Mouse (Mus musculus) c-Kit-positive CD71-positive TER-119-negative erythroid progenitor cells, embryonic 14.5 days (primary cell): Measurements from ENCODE around the gene Pde6b.
A peak's percentile ranks its signal among the peaks of the same experiment; 100 is the strongest.

Source experiments
- DNase-seq: peaks from one replicate; pipeline ENCODE4 v3.0.0-alpha.2; 2013; ENCODE audit warnings: low read depth

Gene Pde6b

GRCm38 (mm10) chr5:108389744-108390143, 1.6 kb downstream of the Pde6b start:
- DNase-seq = no peak

GRCm38 (mm10) chr5:108403453-108403852, 15.3 kb downstream of the Pde6b start:
- no peak for DNase-seq

GRCm38 (mm10) chr5:108405460-108405859, 17.3 kb downstream of the Pde6b start:
- no peak for DNase-seq

GRCm38 (mm10) chr5:108406977-108407376, 18.8 kb downstream of the Pde6b start:
- no peak for DNase-seq

- no peak for DNase-seq
Observed at GRCm38 (mm10) chr5:108414711-108415110, 26.5 kb downstream of the Pde6b start.

- DNase-seq = no peak
Observed at GRCm38 (mm10) chr5:108422741-108423140, 34.5 kb downstream of the Pde6b start.

GRCm38 (mm10) chr5:108423427-108423826, 35.2 kb downstream of the Pde6b start:
- DNase-seq = peak; percentile 45

- peak; percentile 65 for DNase-seq
Observed at GRCm38 (mm10) chr5:108427186-108427585, 39.0 kb downstream of the Pde6b start.

- DNase-seq = no peak
Observed at GRCm38 (mm10) chr5:108431196-108431595, 43.0 kb downstream of the Pde6b start.

- DNase-seq = peak; percentile 93
Observed at GRCm38 (mm10) chr5:108433804-108434587, 45.8 kb downstream of the Pde6b start, which contains the start of gene Atp5k. Atp5k (minus strand) TSS chr5:108434448.

GRCm38 (mm10) chr5:108436101-108436500, 47.9 kb downstream of the Pde6b start:
- no peak for DNase-seq

- DNase-seq = no peak
Observed at GRCm38 (mm10) chr5:108446973-108447372, 58.8 kb downstream of the Pde6b start.

- DNase-seq = no peak
Observed at GRCm38 (mm10) chr5:108447857-108448256, 59.7 kb downstream of the Pde6b start.

GRCm38 (mm10) chr5:108448785-108449668, 60.8 kb downstream of the Pde6b start, which contains the start of gene Mfsd7a:
Mfsd7a (minus strand) TSS chr5:108448891.
- DNase-seq = peak; percentile 63

- DNase-seq = no peak
Observed at GRCm38 (mm10) chr5:108450837-108451540, 62.8 kb downstream of the Pde6b start.

GRCm38 (mm10) chr5:108451611-108452010, 63.4 kb downstream of the Pde6b start:
- no peak for DNase-seq

- DNase-seq = no peak
Observed at GRCm38 (mm10) chr5:108452422-108452821, 64.2 kb downstream of the Pde6b start.

- DNase-seq = no peak
Observed at GRCm38 (mm10) chr5:108454094-108454493, 65.9 kb downstream of the Pde6b start.

- DNase-seq = no peak
Observed at GRCm38 (mm10) chr5:108458706-108459105, 70.5 kb downstream of the Pde6b start.

- DNase-seq = no peak
Observed at GRCm38 (mm10) chr5:108460461-108460860, 72.3 kb downstream of the Pde6b start.

GRCm38 (mm10) chr5:108461082-108462065, 73.2 kb downstream of the Pde6b start, which contains the start of gene Pcgf3:
Pcgf3 (plus strand) TSS chr5:108461232.
- peak; percentile 92 for DNase-seq
